Mouse (Mus musculus) c-Kit-negative CD71-positive TER-119-positive erythroid progenitor cells, embryonic 14.5 days (primary cell): ENCODE results near the gene Ppef2.
"Not testable (repeated sequence)": the region's sequence is repeated elsewhere in the genome, so short reads cannot be mapped to it uniquely, and the experiment has no call there.

ENCODE experiments used
- DNase-seq: peaks from one replicate; pipeline ENCODE4 v3.0.0-alpha.2; 2013; ENCODE audit warnings: low read depth, low spot score

Ppef2 gene

DNA sequence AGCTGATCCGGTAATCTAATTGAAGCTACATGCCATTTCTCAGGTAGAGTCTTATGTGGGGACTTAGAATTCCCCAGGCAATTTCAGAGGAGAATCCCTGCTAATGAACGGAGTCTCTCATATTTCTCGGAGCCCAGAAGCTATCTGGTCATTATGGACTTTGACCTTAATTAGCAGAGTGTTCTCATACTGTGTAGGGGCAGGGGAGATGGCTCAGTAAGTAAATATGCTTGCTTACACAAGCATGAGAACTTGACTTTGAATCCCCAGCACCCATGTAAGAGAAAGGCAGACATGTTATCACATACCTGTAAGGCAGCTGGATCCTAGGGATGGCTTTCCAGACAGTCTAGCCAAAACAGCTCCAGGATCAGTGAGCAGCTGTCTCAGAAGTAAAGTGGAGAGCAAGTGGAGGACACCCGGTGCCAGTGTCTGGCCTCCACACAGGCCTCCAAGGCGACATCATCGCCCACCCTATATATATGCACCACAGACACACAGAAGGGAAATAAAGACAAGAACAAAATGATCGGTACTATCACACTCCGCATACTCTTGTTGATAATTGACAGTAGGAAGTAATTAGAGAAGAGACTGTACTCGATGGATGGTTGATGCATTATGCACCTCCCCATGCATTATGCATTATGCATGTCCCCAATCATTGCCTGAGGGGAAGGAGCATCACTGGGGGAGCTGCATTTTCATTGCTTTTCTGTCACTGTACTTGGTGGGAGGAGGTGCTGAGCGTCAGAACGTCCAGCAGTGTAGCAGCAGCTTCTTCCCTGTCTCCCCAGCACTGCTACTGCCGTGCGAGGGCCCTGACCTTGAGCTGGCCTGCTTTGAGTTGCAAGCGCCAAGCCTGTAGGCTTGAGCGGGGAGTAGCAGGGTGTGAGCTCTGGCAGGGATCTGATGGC is 58.9 kb downstream of the Ppef2 start:
- DNase-seq = no peak

- DNase-seq = not testable (repeated sequence)
Measured at GRCm38 (mm10) chr5:92195716-92196115, 60.4 kb downstream of the Ppef2 start.

- DNase-seq = no peak
Measured at GRCm38 (mm10) chr5:92188881-92189483, 67.1 kb downstream of the Ppef2 start.

DNA sequence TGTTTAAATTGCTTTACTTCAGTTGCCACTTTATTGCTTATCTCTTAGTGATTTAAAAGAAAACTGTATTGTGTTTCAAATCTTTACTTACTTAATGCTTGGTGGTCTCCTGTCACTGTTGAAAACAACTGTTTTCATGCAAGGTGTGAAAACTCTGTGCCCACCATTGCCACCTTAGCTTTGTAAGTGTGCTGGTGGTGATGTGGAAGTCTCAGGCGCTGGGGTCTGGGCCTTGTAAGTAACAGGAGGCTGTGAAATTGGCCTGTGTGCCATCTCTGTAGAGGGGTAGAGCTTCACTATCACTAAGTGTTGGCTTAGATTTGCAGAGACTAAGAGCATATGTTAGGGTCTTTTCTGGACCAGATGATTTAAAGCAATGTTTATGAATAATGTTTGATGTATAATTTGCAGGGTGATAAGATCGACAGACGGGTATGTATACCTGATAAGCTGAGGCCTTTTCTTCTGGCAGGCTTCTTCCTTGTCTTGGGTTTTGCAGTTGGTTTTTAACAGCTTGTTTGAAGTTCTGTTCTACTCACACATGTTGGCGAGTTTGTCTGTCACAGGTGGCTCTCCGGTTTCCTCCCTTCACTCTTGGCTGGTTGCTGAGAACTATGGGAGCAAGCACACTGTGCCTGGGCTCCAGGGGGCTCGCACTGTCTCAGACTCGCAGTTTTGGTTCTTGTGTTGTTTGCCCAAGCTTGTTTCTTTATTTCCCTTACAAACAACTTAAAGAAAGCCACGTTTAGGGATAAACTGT is 72.8 kb downstream of the Ppef2 start:
- no peak for DNase-seq
